Mouse (Mus musculus): Measurements from ENCODE around the gene Evpl. TPM values are rescaled to one million over a fixed set of nuclear protein-coding genes. Genes with fewer than 3 reads are reported as not detected.

The Evpl gene
- polyA plus RNA-seq, 1 experiment from 2014 or later: 0.26 TPM

DNA sequence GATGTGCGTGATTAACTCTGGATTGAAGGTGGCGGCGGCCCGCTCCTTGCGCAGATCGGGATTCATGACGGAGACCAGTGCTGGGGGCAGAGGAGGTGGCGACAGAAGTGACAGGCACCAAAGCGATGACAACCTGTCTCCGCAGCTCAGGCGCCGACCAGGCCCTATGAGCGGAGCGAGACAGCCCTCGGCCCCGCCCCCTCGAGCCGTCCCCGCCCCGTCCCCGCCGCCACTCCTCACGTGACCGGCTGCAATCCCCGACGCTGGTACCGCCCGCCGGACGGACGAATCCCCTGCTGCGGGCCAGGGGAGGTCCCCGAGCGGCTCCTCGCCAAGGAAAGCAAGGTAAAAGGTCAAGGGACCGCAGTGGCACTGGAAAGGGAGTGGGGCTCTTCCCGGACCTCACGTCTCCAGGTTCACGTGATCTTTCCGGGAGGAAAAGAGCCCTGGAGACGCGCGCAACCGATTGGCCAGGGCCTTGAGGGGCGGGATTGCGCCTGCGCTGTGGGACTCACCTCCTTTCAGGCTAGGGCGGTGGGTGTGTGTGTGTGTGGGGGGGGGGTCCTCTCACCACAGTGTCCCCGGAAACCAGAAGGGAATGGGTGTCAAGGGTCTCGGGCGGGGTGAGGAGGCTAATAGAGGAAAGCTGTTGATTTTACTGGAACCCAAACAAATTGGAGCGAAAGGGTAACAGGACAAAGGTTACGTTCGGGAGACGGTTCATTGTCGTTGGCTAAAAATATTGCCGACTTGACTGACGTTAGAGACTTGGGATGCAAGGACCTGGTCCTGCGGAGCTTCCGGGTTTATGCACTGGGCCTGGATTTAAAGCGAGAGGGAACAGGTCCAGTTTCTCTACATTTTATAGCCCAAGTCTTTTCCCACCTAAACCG, 39.0 kb downstream of the Evpl start, which contains the start of the genes Ten1 and Acox1:
TSS of gene Ten1 (plus strand) at position 217 of the 893 bp plus-strand sequence.
TSS of gene Acox1 (minus strand) at position 407 of the 893 bp plus-strand sequence.
- H3K4me3 ChIP-seq (ENCODE audit: low read depth, low read length): peak within 1 kb of the TSS; percentile 75
- H3K9ac ChIP-seq (ENCODE audit: low read depth, low read length): peak within 1 kb of the TSS; percentile 90
- peak within 1 kb of the TSS; percentile 87 for H3K4me2 ChIP-seq
- H3K9me3 ChIP-seq (replicated peaks; ENCODE audit: control insufficient read depth, low read length): no peaks in the 10 kb centered on the region
- H3K4me1 ChIP-seq (ENCODE audit: control insufficient read depth, insufficient read depth, low read length): peaks cover 8% of the 10 kb centered on the region
- peak within 1 kb of the TSS; percentile 98 for H3K27ac ChIP-seq (ENCODE audit: low read depth, low read length)
- WGBS (ENCODE audit: insufficient replicate concordance): under 1% methylated on average over 62 of the region's 62 CpGs
- peaks cover 5% of the 10 kb centered on the region; the same call in 1 of the 2 replicates for H3K36me3 ChIP-seq (ENCODE audit: control insufficient read depth, insufficient read depth, low read length)
- peak; percentile 97 for ATAC-seq (replicated peaks; ENCODE audit: insufficient number of reproducible peaks, low FRiP score, low TSS enrichment)
- H3K27me3 ChIP-seq (ENCODE audit: control insufficient read depth, insufficient read depth, low read length): no peaks in the 10 kb centered on the region

- Histone ChIP-seq H3K9me3 (replicated peaks; ENCODE audit: control insufficient read depth, low read length) (no peaks in the 10 kb centered on the region), H3K4me3 (ENCODE audit: low read depth, low read length) (peak overlapping the region; percentile 75), H3K27ac (ENCODE audit: low read depth, low read length) (peak overlapping the region; percentile 98), H3K27me3 (ENCODE audit: control insufficient read depth, insufficient read depth, low read length) (no peaks in the 10 kb centered on the region), H3K4me1 (ENCODE audit: control insufficient read depth, insufficient read depth, low read length) (peaks cover 8% of the 10 kb centered on the region), H3K4me2 (peak overlapping the region; percentile 87), H3K36me3 (ENCODE audit: control insufficient read depth, insufficient read depth, low read length) (peaks cover 5% of the 10 kb centered on the region; the same call in 1 of the 2 replicates), H3K9ac (ENCODE audit: low read depth, low read length) (peak overlapping the region; percentile 90)
- WGBS (ENCODE audit: insufficient replicate concordance): 24% methylated on average over 13 of the region's 13 CpGs
- ATAC-seq (replicated peaks; ENCODE audit: insufficient number of reproducible peaks, low FRiP score, low TSS enrichment): no peak
Observed at GRCm38 (mm10) chr11:116198132-116198531, 39.7 kb downstream of the Evpl start.

- peaks cover 8% of the 10 kb centered on the region for H3K4me1 ChIP-seq (ENCODE audit: control insufficient read depth, insufficient read depth, low read length)
- no peak overlapping the region for H3K9ac ChIP-seq (ENCODE audit: low read depth, low read length)
- H3K27ac ChIP-seq (ENCODE audit: low read depth, low read length): no peak overlapping the region
- 89% methylated on average over 6 of the region's 6 CpGs for WGBS (ENCODE audit: insufficient replicate concordance)
- 0 out of 2 replicates have a peak overlapping the region, but pooled peaks have one; percentile 75 for H3K4me3 ChIP-seq (ENCODE audit: low read depth, low read length)
- H3K9me3 ChIP-seq (replicated peaks; ENCODE audit: control insufficient read depth, low read length): no peaks in the 10 kb centered on the region
- H3K27me3 ChIP-seq (ENCODE audit: control insufficient read depth, insufficient read depth, low read length): no peaks in the 10 kb centered on the region
- H3K36me3 ChIP-seq (ENCODE audit: control insufficient read depth, insufficient read depth, low read length): peaks cover 5% of the 10 kb centered on the region; the same call in 1 of the 2 replicates
- no peak for ATAC-seq (replicated peaks; ENCODE audit: insufficient number of reproducible peaks, low FRiP score, low TSS enrichment)
- H3K4me2 ChIP-seq: peak overlapping the region; percentile 87
Observed at GRCm38 (mm10) chr11:116197584-116197906, 40.3 kb downstream of the Evpl start.

DNA sequence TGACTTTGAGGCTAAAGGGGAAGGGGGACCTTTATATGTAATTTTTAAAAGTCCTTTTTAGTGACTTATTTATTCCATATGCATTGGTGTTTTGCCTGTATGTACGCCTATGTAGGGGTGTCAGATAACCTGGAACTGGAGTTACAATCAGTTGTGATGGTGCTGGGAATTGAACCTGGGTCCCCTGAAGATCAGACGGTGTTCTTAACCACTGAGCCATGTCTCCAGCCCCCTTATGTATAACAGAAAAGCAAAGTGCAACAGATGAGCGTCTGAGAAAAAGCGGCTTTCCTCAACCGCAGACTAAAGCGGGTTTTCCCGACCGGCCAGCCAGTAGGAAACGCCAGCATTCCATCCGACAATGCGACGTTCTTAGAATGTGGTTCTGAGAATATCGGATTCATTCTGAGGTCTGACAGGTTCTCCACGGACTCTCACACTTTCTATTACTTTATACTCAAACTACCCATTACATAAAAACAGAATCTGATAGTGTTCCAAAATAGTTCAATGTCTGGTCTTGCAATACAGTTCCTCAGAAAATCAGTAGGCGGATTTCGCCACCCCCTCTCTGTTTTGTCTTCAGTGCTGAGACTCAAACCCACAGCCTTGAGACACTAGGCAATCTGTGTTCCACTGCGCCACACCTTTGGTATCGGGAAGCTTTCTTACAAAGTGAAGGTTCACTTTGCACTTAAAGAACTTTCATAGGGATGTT, 40.9 kb downstream of the Evpl start:
- H3K9ac ChIP-seq (ENCODE audit: low read depth, low read length): no peak overlapping the region
- H3K4me1 ChIP-seq (ENCODE audit: control insufficient read depth, insufficient read depth, low read length): peaks cover 8% of the 10 kb centered on the region
- H3K27ac ChIP-seq (ENCODE audit: low read depth, low read length): no peak overlapping the region
- ATAC-seq (replicated peaks; ENCODE audit: insufficient number of reproducible peaks, low FRiP score, low TSS enrichment): no peak
- no peak overlapping the region for H3K4me2 ChIP-seq
- no peaks in the 10 kb centered on the region for H3K27me3 ChIP-seq (ENCODE audit: control insufficient read depth, insufficient read depth, low read length)
- WGBS (ENCODE audit: insufficient replicate concordance): 92% methylated on average over 18 of the region's 18 CpGs
- peaks cover 5% of the 10 kb centered on the region; the same call in 1 of the 2 replicates for H3K36me3 ChIP-seq (ENCODE audit: control insufficient read depth, insufficient read depth, low read length)
- H3K9me3 ChIP-seq (replicated peaks; ENCODE audit: control insufficient read depth, low read length): no peaks in the 10 kb centered on the region
- no peak overlapping the region for H3K4me3 ChIP-seq (ENCODE audit: low read depth, low read length)

- Histone ChIP-seq H3K27ac (ENCODE audit: low read depth, low read length) (no peak overlapping the region), H3K9ac (ENCODE audit: low read depth, low read length) (no peak overlapping the region), H3K9me3 (replicated peaks; ENCODE audit: control insufficient read depth, low read length) (no peaks in the 10 kb centered on the region), H3K36me3 (ENCODE audit: control insufficient read depth, insufficient read depth, low read length) (peaks cover 5% of the 10 kb centered on the region; the same call in 1 of the 2 replicates), H3K4me1 (ENCODE audit: control insufficient read depth, insufficient read depth, low read length) (peaks cover 8% of the 10 kb centered on the region), H3K4me3 (ENCODE audit: low read depth, low read length) (no peak overlapping the region), H3K4me2 (no peak overlapping the region), H3K27me3 (ENCODE audit: control insufficient read depth, insufficient read depth, low read length) (no peaks in the 10 kb centered on the region)
- ATAC-seq (replicated peaks; ENCODE audit: insufficient number of reproducible peaks, low FRiP score, low TSS enrichment): no peak
- 85% methylated on average over 3 of the region's 3 CpGs for WGBS (ENCODE audit: insufficient replicate concordance)
Observed at GRCm38 (mm10) chr11:116196336-116196735, 41.5 kb downstream of the Evpl start.

DNA sequence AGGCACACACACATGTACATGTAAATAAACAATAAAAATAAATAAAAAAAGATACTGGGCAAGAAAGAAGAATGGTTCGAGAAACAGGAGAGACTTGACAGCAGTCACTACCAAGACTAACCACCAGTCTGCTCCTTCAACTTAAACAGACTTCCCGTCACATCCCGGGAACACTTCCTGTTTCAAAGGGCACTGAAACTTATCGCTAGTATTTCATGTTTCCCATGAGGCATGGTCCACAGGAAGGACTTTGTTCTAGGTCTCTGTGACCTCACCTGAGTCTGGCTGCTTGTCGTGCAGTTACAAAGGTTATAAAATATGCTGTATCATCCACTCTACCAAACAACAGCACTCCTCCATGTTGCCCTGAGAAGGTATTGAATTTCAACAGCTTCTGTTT, 42.6 kb downstream of the Evpl start:
- Histone ChIP-seq H3K36me3 (ENCODE audit: control insufficient read depth, insufficient read depth, low read length) (peaks cover 5% of the 10 kb centered on the region; the same call in 1 of the 2 replicates), H3K4me2 (peak overlapping the region; percentile 27), H3K9me3 (replicated peaks; ENCODE audit: control insufficient read depth, low read length) (no peaks in the 10 kb centered on the region), H3K27ac (ENCODE audit: low read depth, low read length) (0 out of 2 replicates have a peak overlapping the region, but pooled peaks have one; percentile 10), H3K4me3 (ENCODE audit: low read depth, low read length) (no peak overlapping the region), H3K27me3 (ENCODE audit: control insufficient read depth, insufficient read depth, low read length) (no peaks in the 10 kb centered on the region), H3K4me1 (ENCODE audit: control insufficient read depth, insufficient read depth, low read length) (peaks cover 8% of the 10 kb centered on the region), H3K9ac (ENCODE audit: low read depth, low read length) (no peak overlapping the region)
- 55% methylated on average over 5 of the region's 5 CpGs for WGBS (ENCODE audit: insufficient replicate concordance)
- no peak for ATAC-seq (replicated peaks; ENCODE audit: insufficient number of reproducible peaks, low FRiP score, low TSS enrichment)

- no peak for ATAC-seq (replicated peaks; ENCODE audit: insufficient number of reproducible peaks, low FRiP score, low TSS enrichment)
- Histone ChIP-seq H3K4me2 (no peak overlapping the region), H3K4me1 (ENCODE audit: control insufficient read depth, insufficient read depth, low read length) (peaks cover 7% of the 10 kb centered on the region), H3K9ac (ENCODE audit: low read depth, low read length) (no peak overlapping the region), H3K27me3 (ENCODE audit: control insufficient read depth, insufficient read depth, low read length) (no peaks in the 10 kb centered on the region), H3K9me3 (replicated peaks; ENCODE audit: control insufficient read depth, low read length) (no peaks in the 10 kb centered on the region), H3K27ac (ENCODE audit: low read depth, low read length) (no peak overlapping the region), H3K36me3 (ENCODE audit: control insufficient read depth, insufficient read depth, low read length) (peaks cover 5% of the 10 kb centered on the region; the same call in 1 of the 2 replicates), H3K4me3 (ENCODE audit: low read depth, low read length) (no peak overlapping the region)
- 93% methylated on average over 8 of the region's 8 CpGs for WGBS (ENCODE audit: insufficient replicate concordance)
Observed at GRCm38 (mm10) chr11:116194619-116195018, 43.3 kb downstream of the Evpl start.

DNA sequence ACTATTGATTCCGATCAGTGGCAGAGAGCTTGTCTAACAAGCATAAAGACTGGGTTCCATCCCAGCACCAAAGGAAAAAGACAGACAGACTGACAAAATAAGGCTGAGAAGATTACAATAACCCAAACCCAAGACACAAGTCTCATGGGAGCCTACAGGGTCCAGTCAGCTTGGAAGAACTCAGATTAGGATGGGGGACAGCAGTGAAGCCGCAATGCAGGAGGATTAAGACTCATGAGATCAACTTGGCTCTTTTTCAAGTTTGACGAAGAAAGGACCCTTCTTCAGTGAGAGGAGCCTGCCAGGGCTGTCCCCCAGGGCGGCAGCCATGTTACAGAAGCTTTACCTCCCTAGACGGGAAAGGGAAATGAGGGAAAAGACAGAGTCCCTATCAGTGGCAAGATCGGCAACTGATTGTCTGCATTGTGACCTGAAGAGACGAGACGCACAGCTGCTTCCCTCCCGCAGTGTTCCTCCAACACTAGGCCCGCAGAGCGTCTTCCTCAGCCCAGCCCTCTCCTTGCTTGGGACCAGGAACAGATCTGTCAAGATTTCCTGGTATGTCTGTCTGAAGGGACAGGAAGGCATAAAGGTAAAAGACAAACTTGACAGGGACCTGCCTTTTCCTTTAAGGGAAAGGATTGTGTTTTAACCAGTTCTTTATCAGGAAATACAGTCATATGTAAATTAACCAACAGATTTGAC, 50.5 kb downstream of the Evpl start:
- Histone ChIP-seq H3K9ac (ENCODE audit: low read depth, low read length) (no peak overlapping the region), H3K4me1 (ENCODE audit: control insufficient read depth, insufficient read depth, low read length) (peaks cover 5% of the 10 kb centered on the region), H3K4me3 (ENCODE audit: low read depth, low read length) (no peak overlapping the region), H3K27ac (ENCODE audit: low read depth, low read length) (no peak overlapping the region), H3K9me3 (replicated peaks; ENCODE audit: control insufficient read depth, low read length) (no peaks in the 10 kb centered on the region), H3K4me2 (no peak overlapping the region), H3K27me3 (ENCODE audit: control insufficient read depth, insufficient read depth, low read length) (no peaks in the 10 kb centered on the region), H3K36me3 (ENCODE audit: control insufficient read depth, insufficient read depth, low read length) (peaks cover 12% of the 10 kb centered on the region)
- WGBS (ENCODE audit: insufficient replicate concordance): 48% methylated on average over 11 of the region's 11 CpGs
- no peak for ATAC-seq (replicated peaks; ENCODE audit: insufficient number of reproducible peaks, low FRiP score, low TSS enrichment)

All from heart, embryonic 11.5 days (tissue).